Mouse (Mus musculus) CD4-positive, CD25-positive, alpha-beta regulatory T cell, adult 4 months (primary cell): Measurements from ENCODE around the gene Rdx. TPM values are rescaled to one million over a fixed set of nuclear protein-coding genes. Genes with fewer than 3 reads are reported as not detected.

Experiments used
- ATAC-seq: one replicate; pipeline ENCODE4 v1.8.0; 2017
- polyA plus RNA-seq, 2 experiments: library from polyadenylated mRNA; unstranded; fragments of 100-300 nt; shearing (Covaris generic); gene quantifications; one replicate each; pipeline ENCODE4 v1.2.1; 2017

Rdx gene
- polyA plus RNA-seq, 2 experiments from 2014 or later = 39.6 to 48.0 TPM

DNA sequence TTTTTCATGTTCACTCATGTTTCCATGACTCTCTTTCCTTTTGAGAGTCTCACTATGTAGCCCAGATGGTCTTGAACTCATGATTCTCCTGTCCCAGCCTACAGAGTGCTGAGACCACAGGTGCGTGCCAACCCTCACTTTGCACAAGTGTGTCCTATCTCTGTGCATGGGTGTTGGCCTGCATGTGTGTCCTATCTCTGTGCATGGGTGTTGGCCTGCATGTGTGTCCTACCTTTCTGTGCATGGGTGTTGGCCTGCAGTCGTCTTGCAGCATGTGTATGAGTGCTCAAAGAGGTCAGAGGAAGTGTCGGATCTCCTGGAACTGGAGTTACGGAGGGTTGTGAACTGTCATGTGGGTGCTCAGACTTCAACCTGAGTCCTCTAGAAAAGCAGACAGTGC, 72.2 kb downstream of the Rdx start:
- ATAC-seq = no peak

DNA sequence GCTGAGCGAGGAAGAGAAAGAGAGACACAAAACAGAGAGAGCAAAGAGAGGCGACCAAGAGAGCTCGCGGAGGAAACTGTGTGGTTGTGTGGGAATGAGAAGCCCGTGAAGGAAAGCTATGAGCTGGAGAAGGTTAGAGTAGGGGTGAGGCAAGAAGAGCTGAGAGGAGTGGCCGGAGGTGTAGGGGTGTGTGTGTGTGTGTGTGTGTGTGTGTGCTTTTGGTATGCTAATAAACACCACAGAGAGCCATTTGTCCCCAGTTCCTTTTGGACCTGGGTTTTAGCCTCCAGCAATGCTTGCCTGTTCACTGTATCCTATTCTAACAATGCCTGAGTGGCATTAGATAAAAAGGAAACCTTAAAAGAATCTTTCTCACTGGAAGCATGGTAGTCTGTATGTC, 78.3 kb downstream of the Rdx start:
- no peak for ATAC-seq

GRCm38 (mm10) chr9:52130348-52130747, 83.4 kb downstream of the Rdx start:
- no peak for ATAC-seq

- no peak for ATAC-seq
Observed at GRCm38 (mm10) chr9:52132771-52133170, 85.8 kb downstream of the Rdx start.

Other genes with a start within 250 kb of the Rdx start
- gene Fdx1, start 83.6 kb upstream of the Rdx start, polyA plus RNA-seq = 10 to 100 TPM in 1 of 2 experiments, 1 to 10 TPM in 1; 9.2 to 12.9 TPM
- 1 to 10 TPM in 1 of 2 experiments, under 1 TPM in 1; 0.95 to 1.2 TPM for gene Zc3h12c, start 121.4 kb downstream of the Rdx start, polyA plus RNA-seq